Mouse (Mus musculus) CH12.LX (cell line): ENCODE measurements around the gene Fam222b. TPM values are rescaled to one million over a fixed set of nuclear protein-coding genes. Genes with fewer than 3 reads are reported as not detected.

Experiments
- DNase-seq: peaks from one replicate; pipeline ENCODE4 v3.0.0-alpha.2; 2013; ENCODE audit errors: extremely low read depth
- H3K27ac ChIP-seq: 2 replicates; pipeline ENCODE4 v1.5.1; 2012; ENCODE audit warnings: low read depth, mild to moderate bottlenecking, control low read depth, moderate library complexity; ENCODE audit not compliant: insufficient read depth
- H3K27me3 ChIP-seq: replicated peaks from 2 replicates; pipeline ENCODE3; 2012; ENCODE audit warnings: inconsistent platforms
- H3K36me3 ChIP-seq, 2 experiments: replicated peaks in 1 of 2; 2 replicates each; pipeline versions ENCODE3 to v1.6.1; 2012; ENCODE audit warnings: inconsistent platforms in 1 of 2, low read length in 1 of 2, mild to moderate bottlenecking in 1 of 2, mixed read lengths in 1 of 2, moderate library complexity in 1 of 2; ENCODE audit not compliant: control insufficient read depth in 1 of 2, insufficient read depth in 1 of 2
- H3K4me1 ChIP-seq, 2 experiments: 2 replicates each; pipeline ENCODE4 v1.6.1; 2012; ENCODE audit warnings: inconsistent platforms in 1 of 2, moderate library complexity in 1 of 2; ENCODE audit not compliant: insufficient read depth in 2 of 2, control insufficient read depth in 1 of 2
- H3K4me2 ChIP-seq: 2 replicates; pipeline ENCODE4 v1.6.1; 2012; ENCODE audit warnings: low read depth, mild to moderate bottlenecking, control low read depth; ENCODE audit not compliant: poor library complexity, insufficient read depth, severe bottlenecking
- H3K4me3 ChIP-seq, 3 experiments: fragments of 150-350 bp in 1 of 3; sonication (generic) in 1 of 3; replicated peaks in 1 of 3; 2 replicates each; pipeline versions ENCODE3 to v1.5.1; 2011 to 2012; ENCODE audit warnings: low read depth in 2 of 3, low read length in 2 of 3, mild to moderate bottlenecking in 2 of 3, moderate library complexity in 2 of 3, control low read depth in 1 of 3, improper control_type of control experiment in 1 of 3, inconsistent platforms in 1 of 3, mixed read lengths in 1 of 3; ENCODE audit not compliant: poor library complexity in 1 of 3
- H3K79me2 ChIP-seq: replicated peaks from 2 replicates; pipeline ENCODE4 v1.6.1; 2012; ENCODE audit warnings: mild to moderate bottlenecking, moderate library complexity; ENCODE audit not compliant: control insufficient read depth, poor library complexity, insufficient read depth, severe bottlenecking; ENCODE audit errors: extremely low read depth
- H3K9ac ChIP-seq: 2 replicates; pipeline ENCODE4 v1.6.1; 2012; ENCODE audit warnings: low read depth, mild to moderate bottlenecking, control low read depth, moderate library complexity; ENCODE audit not compliant: insufficient read depth
- H3K9me3 ChIP-seq: replicated peaks from 2 replicates; pipeline ENCODE3; 2012; ENCODE audit warnings: low read length, inconsistent platforms, mixed read lengths
- CHD1 ChIP-seq: IDR thresholded peaks from 2 replicates; pipeline ENCODE4 v1.6.1; 2012; ENCODE audit warnings: low read depth, low read length, improper control_type of control experiment, inconsistent platforms
- CTCF ChIP-seq, 2 experiments: IDR thresholded peaks in 1 of 2; conservative IDR thresholded peaks in 1 of 2; 2 replicates each; pipeline ENCODE4 v1.5.1; 2011 to 2012; ENCODE audit warnings: low read depth in 2 of 2, low read length in 2 of 2, improper control_type of control experiment in 1 of 2, inconsistent platforms in 1 of 2, mild to moderate bottlenecking in 1 of 2, moderate library complexity in 1 of 2
- ELF1 ChIP-seq: IDR thresholded peaks from 2 replicates; pipeline ENCODE4 v1.6.1; 2014; ENCODE audit warnings: low read depth, mild to moderate bottlenecking, inconsistent platforms, low read length, improper control_type of control experiment
- EP300 ChIP-seq: IDR thresholded peaks from 2 replicates; pipeline ENCODE4 v1.6.1; 2011; ENCODE audit warnings: low read length, improper control_type of control experiment
- ETS1 ChIP-seq: conservative IDR thresholded peaks from 2 replicates; pipeline ENCODE4 v1.6.1; 2012; ENCODE audit warnings: low read depth, mild to moderate bottlenecking, inconsistent platforms, low read length, improper control_type of control experiment, moderate library complexity
- IRF4 ChIP-seq: IDR thresholded peaks from 2 replicates; pipeline ENCODE4 v1.6.1; 2014; ENCODE audit warnings: low read depth, mild to moderate bottlenecking, inconsistent platforms, low read length, improper control_type of control experiment
- JUN ChIP-seq: IDR thresholded peaks from 2 replicates; pipeline ENCODE4 v1.6.1; 2011; ENCODE audit warnings: low read depth, mild to moderate bottlenecking, low read length, improper control_type of control experiment, moderate library complexity; ENCODE audit not compliant: insufficient read depth
- JUND ChIP-seq: conservative IDR thresholded peaks from 2 replicates; pipeline ENCODE4 v1.6.1; 2011; ENCODE audit warnings: low read depth, low read length, improper control_type of control experiment
- KAT2A ChIP-seq: IDR thresholded peaks from 2 replicates; pipeline ENCODE4 v1.6.1; 2012; ENCODE audit warnings: low read length, improper control_type of control experiment, inconsistent platforms; ENCODE audit not compliant: insufficient replicate concordance
- MAFK ChIP-seq: IDR thresholded peaks from 2 replicates; pipeline ENCODE4 v1.6.1; 2011; ENCODE audit warnings: low read length, improper control_type of control experiment; ENCODE audit not compliant: insufficient replicate concordance
- MAX ChIP-seq: IDR thresholded peaks from 2 replicates; pipeline ENCODE4 v1.6.1; 2011; ENCODE audit warnings: low read length, improper control_type of control experiment
- MEF2A ChIP-seq: IDR thresholded peaks from 2 replicates; pipeline ENCODE4 v1.6.1; 2014; ENCODE audit warnings: low read depth, mild to moderate bottlenecking, inconsistent platforms, low read length, improper control_type of control experiment, borderline replicate concordance
- MXI1 ChIP-seq: IDR thresholded peaks from 2 replicates; pipeline ENCODE4 v1.6.1; 2011; ENCODE audit warnings: mild to moderate bottlenecking, low read depth, low read length, improper control_type of control experiment
- PAX5 ChIP-seq: IDR thresholded peaks from 2 replicates; pipeline ENCODE4 v1.6.1; 2012; ENCODE audit warnings: low read length, inconsistent platforms, mixed read lengths
- POLR2A ChIP-seq: IDR thresholded peaks from 2 replicates; pipeline ENCODE4 v1.6.1; 2011; ENCODE audit warnings: low read depth, mild to moderate bottlenecking, improper control_type of control experiment, low read length
- POLR2AphosphoS2 ChIP-seq: IDR thresholded peaks from 2 replicates; pipeline ENCODE4 v1.6.1; 2011; ENCODE audit warnings: low read depth, low read length, improper control_type of control experiment
- RAD21 ChIP-seq: IDR thresholded peaks from 2 replicates; pipeline ENCODE4 v1.6.1; 2011; ENCODE audit warnings: low read depth, mild to moderate bottlenecking, low read length, improper control_type of control experiment, moderate library complexity
- RCOR1 ChIP-seq: conservative IDR thresholded peaks from 2 replicates; pipeline ENCODE4 v1.6.1; 2012; ENCODE audit warnings: low read depth, mild to moderate bottlenecking, inconsistent platforms, low read length, improper control_type of control experiment
- SIN3A ChIP-seq: IDR thresholded peaks from 2 replicates; pipeline ENCODE4 v1.6.1; 2012; ENCODE audit warnings: low read length, improper control_type of control experiment, inconsistent platforms
- TBP ChIP-seq: conservative IDR thresholded peaks from 2 replicates; pipeline ENCODE4 v1.6.1; 2011; ENCODE audit warnings: low read depth, low read length, improper control_type of control experiment
- TCF12 ChIP-seq: IDR thresholded peaks from 2 replicates; pipeline ENCODE4 v1.6.1; 2014; ENCODE audit warnings: low read depth, mild to moderate bottlenecking, inconsistent platforms, low read length, improper control_type of control experiment
- UBTF ChIP-seq: IDR thresholded peaks from 2 replicates; pipeline ENCODE4 v1.6.1; 2012; ENCODE audit warnings: low read depth, mild to moderate bottlenecking, inconsistent platforms, low read length, improper control_type of control experiment, moderate library complexity
- USF1 ChIP-seq: IDR thresholded peaks from 2 replicates; pipeline ENCODE4 v1.6.1; 2014; ENCODE audit warnings: low read depth, mild to moderate bottlenecking, inconsistent platforms, low read length, improper control_type of control experiment
- USF2 ChIP-seq: conservative IDR thresholded peaks from 2 replicates; pipeline ENCODE4 v1.6.1; 2011; ENCODE audit warnings: low read depth, low read length, improper control_type of control experiment
- ZC3H11A ChIP-seq: IDR thresholded peaks from 2 replicates; pipeline ENCODE4 v1.6.1; 2012; ENCODE audit warnings: low read depth, mild to moderate bottlenecking, inconsistent platforms, low read length, improper control_type of control experiment
- ZMIZ1 ChIP-seq: IDR thresholded peaks from 2 replicates; pipeline ENCODE4 v1.6.1; 2012; ENCODE audit warnings: low read depth, mild to moderate bottlenecking, inconsistent platforms, low read length, improper control_type of control experiment
- dilution Hi-C: fragments of 300-500 bp; cut with MboI; formaldehyde crosslinking; loops from 2 replicates; pipeline ENCODE4 v1.14.3; 2020; ENCODE audit warnings: low sequenced_read_pairs; ENCODE audit not compliant: extremely low pct_unique_long_range_greater_than_20kb, extremely low pct_ligation_motif_present
- in situ Hi-C: fragments of 300-500 bp; cut with MboI; formaldehyde crosslinking; loops from 3 replicates; pipeline ENCODE4 v1.14.3; 2019; ENCODE audit warnings: low sequenced_read_pairs, low pct_ligation_motif_present, low pct_unique_long_range_greater_than_20kb, mixed read lengths
- polyA plus RNA-seq: library from polyadenylated mRNA; unstranded; fragments of >175 nt; gene quantifications from 2 replicates; pipeline ENCODE4 v1.2.1, GENCODE M21; 2012; ENCODE audit warnings: low read depth; ENCODE audit not compliant: insufficient read length
- total RNA-seq, 2 experiments: library from RNA; depleted of rRNA; stranded (reverse); fragments of 300-350 nt in 1 of 2; fragments of >200 nt in 1 of 2; gene quantifications; 2 replicates each; pipeline ENCODE4 v1.2.3; 2012 to 2014

Fam222b gene
- total and polyA plus RNA-seq, 3 experiments: 5.9 to 34.4 (median 8.7) TPM

GRCm38 (mm10) chr11:78152299-78153231 is 58.1 kb downstream of the Fam222b start:
- Histone ChIP-seq H3K79me2 (0 out of 2 replicates have a peak, but pooled peaks cover 3% of the 10 kb centered on the region), H3K4me3 (no peak overlapping the region), H3K36me3 (peaks cover 70 to 96% of the 10 kb centered on the region in 2 experiments), H3K4me1 (peaks cover 8 to 9% of the 10 kb centered on the region in 2 experiments; a peak in 3 of 4 replicates), H3K27ac (no peak overlapping the region), H3K9ac (no peak overlapping the region), H3K27me3 (no peaks in the 10 kb centered on the region), H3K4me2 (no peak overlapping the region), H3K9me3 (no peaks in the 10 kb centered on the region)
- dilution Hi-C loops: no loop called here
- TF ChIP-seq UBTF (no peak), USF1 (no peak), MAFK (no peak), ZC3H11A (no peak), IRF4 (no peak), EP300 (no peak), POLR2A (no peak), RAD21 (no peak), MXI1 (no peak), TCF12 (no peak), CTCF (conservative IDR thresholded peaks at IDR 0.05 in 1 of 2, IDR thresholded peaks at IDR 0.05 in 1 of 2; ENCODE audit: low read depth in 2 of 2, low read length in 2 of 2) (no peak), USF2 (no peak), TBP (no peak), ELF1 (no peak), JUN (no peak), JUND (no peak), MAX (no peak), RCOR1 (no peak)
- in situ Hi-C loops: no loop called here
- DNase-seq: no peak

GRCm38 (mm10) chr11:78153778-78154177 is 59.3 kb downstream of the Fam222b start:
- Histone ChIP-seq H3K9me3 (no peaks in the 10 kb centered on the region), H3K27ac (no peak overlapping the region), H3K4me3 (no peak overlapping the region), H3K9ac (no peak overlapping the region), H3K36me3 (peaks cover 78 to 97% of the 10 kb centered on the region in 2 experiments), H3K4me1 (peaks cover 0 to 3% of the 10 kb centered on the region in 2 experiments; a peak in 1 of 4 replicates), H3K4me2 (no peak overlapping the region), H3K27me3 (no peaks in the 10 kb centered on the region), H3K79me2 (no peaks in the 10 kb centered on the region; the same call in 1 of the 2 replicates)
- no peak for DNase-seq
- TF ChIP-seq MAFK (no peak), TCF12 (no peak), ETS1 (no peak), KAT2A (no peak), MEF2A (no peak), POLR2A (no peak), MXI1 (no peak), SIN3A (no peak), PAX5 (no peak), RAD21 (no peak), CHD1 (no peak), JUND (no peak), ELF1 (no peak), ZMIZ1 (no peak), JUN (no peak), POLR2AphosphoS2 (no peak)
- dilution Hi-C loops: no loop called here
- in situ Hi-C loops: no loop called here
